Mouse (Mus musculus) lung, adult 2 months (tissue): ENCODE results near the gene Azin2.
A peak's percentile ranks its signal among the peaks of the same experiment; 100 is the strongest.

Source experiments
- CTCF ChIP-seq: fragments of 200-500 bp; IDR thresholded peaks from 2 replicates; pipeline ENCODE4 v1.5.1; 2011; ENCODE audit warnings: mild to moderate bottlenecking, low read length, control low read depth; ENCODE audit not compliant: insufficient read depth
- POLR2A ChIP-seq: fragments of 200-500 bp; IDR thresholded peaks from 2 replicates; pipeline ENCODE4 v1.6.1; 2011; ENCODE audit warnings: low read depth, mild to moderate bottlenecking, control low read depth, low read length, borderline replicate concordance; ENCODE audit errors: extremely low read depth

- TF ChIP-seq CTCF = peak; percentile 54
- TF ChIP-seq POLR2A = no peak
Measured at GRCm38 (mm10) chr4:128948137-128948674, 14.0 kb downstream of the Azin2 start.
